Mouse (Mus musculus) hindbrain, embryonic 14.5 days (tissue): ENCODE measurements at regions not wholly inside any gene's neighbourhood (a gene's known extent, or its start where the extent isn't known, plus 50 kb on each side); places are given as distances from the start of the nearest gene placed in this dataset.

Experiments used
- ATAC-seq: fragments of 200-750 bp; cut with Nextera tagmentation; 2 replicates; pipeline ENCODE4 v1.8.0; 2017; ENCODE audit warnings: moderate number of reproducible peaks, mild to moderate bottlenecking, moderate TSS enrichment, moderate library complexity; ENCODE audit not compliant: low FRiP score
- DNase-seq: peaks from one replicate; pipeline ENCODE4 v3.0.0-alpha.2; 2015; ENCODE audit warnings: low spot score
- H3K27ac ChIP-seq: fragments of 300-500 bp; sonication (generic); 2 replicates; pipeline ENCODE4 v1.5.1; 2014; ENCODE audit warnings: mild to moderate bottlenecking, moderate library complexity
- H3K27me3 ChIP-seq: fragments of 300-500 bp; sonication (generic); 2 replicates; pipeline ENCODE4 v1.6.1; 2014; ENCODE audit warnings: mild to moderate bottlenecking, low read length, mixed read lengths; ENCODE audit not compliant: control insufficient read depth, insufficient read depth
- H3K36me3 ChIP-seq: fragments of 300-500 bp; sonication (generic); replicated peaks from 2 replicates; pipeline ENCODE4 v1.6.1; 2014; ENCODE audit not compliant: control insufficient read depth, insufficient read depth
- H3K4me1 ChIP-seq: fragments of 300-500 bp; sonication (generic); replicated peaks from 2 replicates; pipeline ENCODE4 v1.6.1; 2014; ENCODE audit warnings: antibody characterized with exemption, low read length, mixed read lengths; ENCODE audit not compliant: control insufficient read depth, insufficient read depth
- H3K4me2 ChIP-seq: fragments of 300-500 bp; sonication (generic); replicated peaks from 2 replicates; pipeline ENCODE4 v1.6.1; 2014; ENCODE audit warnings: mild to moderate bottlenecking, moderate library complexity
- H3K4me3 ChIP-seq: fragments of 300-500 bp; sonication (generic); replicated peaks from 2 replicates; pipeline ENCODE4 v1.5.1; 2014; ENCODE audit warnings: mild to moderate bottlenecking, low read length
- H3K9ac ChIP-seq: fragments of 300-500 bp; sonication (generic); 2 replicates; pipeline ENCODE4 v1.6.1; 2014
- H3K9me3 ChIP-seq: fragments of 300-500 bp; sonication (generic); 2 replicates; pipeline ENCODE4 v1.6.1; 2016; ENCODE audit warnings: low read length; ENCODE audit not compliant: control insufficient read depth
- WGBS: fragments of 180-500 bp; shearing (Covaris S2); extraction: QIAGEN DNeasy Blood & Tissue Kit; methylation state at CpG from one replicate; pipeline ENCODE4 v1.1.7; 2014; 5-methylcytosine and 5-hydroxymethylcytosine counted together

GRCm38 (mm10) chr16:29833298-29833697, 230.9 kb upstream of the Hes1 start:
- H3K9ac ChIP-seq = no peak overlapping the region
- peaks cover 7% of the 10 kb centered on the region; the same call in 1 of the 2 replicates for H3K4me1 ChIP-seq
- 64% methylated on average over 11 of the region's 11 CpGs for WGBS
- no peak overlapping the region for H3K4me2 ChIP-seq
- ATAC-seq = no peak
- H3K4me3 ChIP-seq = no peak overlapping the region
- no peak for DNase-seq
- H3K36me3 ChIP-seq = no peaks in the 10 kb centered on the region
- no peak overlapping the region for H3K27ac ChIP-seq
- peaks cover 24% of the 10 kb centered on the region; the same call in 1 of the 2 replicates for H3K27me3 ChIP-seq
- no peaks in the 10 kb centered on the region for H3K9me3 ChIP-seq

GRCm38 (mm10) chr16:29833875-29834274, 230.3 kb upstream of the Hes1 start:
- H3K4me2 ChIP-seq = no peak overlapping the region
- DNase-seq = no peak

GRCm38 (mm10) chr16:29834669-29835068, 229.5 kb upstream of the Hes1 start:
- Histone ChIP-seq H3K27ac (no peak overlapping the region), H3K36me3 (no peaks in the 10 kb centered on the region), H3K9ac (no peak overlapping the region), H3K27me3 (peaks cover 25% of the 10 kb centered on the region; the same call in 1 of the 2 replicates), H3K4me2 (no peak overlapping the region), H3K9me3 (no peaks in the 10 kb centered on the region), H3K4me1 (peaks cover 18% of the 10 kb centered on the region), H3K4me3 (no peak overlapping the region)
- 47% methylated on average over 6 of the region's 6 CpGs for WGBS
- DNase-seq (no peak), ATAC-seq (no peak)

More at GRCm38 (mm10) chr16:29833875-29834274, 230.3 kb upstream of the Hes1 start:
- WGBS = 74% methylated on average over 6 of the region's 6 CpGs
- H3K27me3 ChIP-seq = peaks cover 24% of the 10 kb centered on the region; the same call in 1 of the 2 replicates
- H3K9me3 ChIP-seq = no peaks in the 10 kb centered on the region
- peaks cover 10% of the 10 kb centered on the region for H3K4me1 ChIP-seq
- H3K9ac ChIP-seq = no peak overlapping the region
- no peak overlapping the region for H3K27ac ChIP-seq
- H3K36me3 ChIP-seq = no peaks in the 10 kb centered on the region
- ATAC-seq = no peak
- H3K4me3 ChIP-seq = no peak overlapping the region

- Histone ChIP-seq H3K27me3 (peaks cover 43% of the 10 kb centered on the region), H3K36me3 (no peaks in the 10 kb centered on the region), H3K9me3 (no peaks in the 10 kb centered on the region), H3K4me3 (peak overlapping the region; percentile 15), H3K9ac (peak overlapping the region; percentile 28; the same call in 1 of the 2 replicates), H3K27ac (no peak overlapping the region), H3K4me1 (peaks cover 21% of the 10 kb centered on the region), H3K4me2 (peak overlapping the region; percentile 51)
- 4% methylated on average over 14 of the region's 14 CpGs for WGBS
- peak; percentile 68 for DNase-seq
- peak; percentile 66; the same call in 1 of the 2 replicates for ATAC-seq
Measured at GRCm38 (mm10) chr16:29837025-29837629, 227.1 kb upstream of the Hes1 start.

GRCm38 (mm10) chr16:29837874-29838273, 226.3 kb upstream of the Hes1 start:
- 21% methylated on average over 5 of the region's 5 CpGs for WGBS
- H3K27me3 ChIP-seq = peaks cover 51% of the 10 kb centered on the region
- no peaks in the 10 kb centered on the region for H3K36me3 ChIP-seq
- peak overlapping the region; percentile 51; the same call in 1 of the 2 replicates for H3K4me2 ChIP-seq
- H3K4me1 ChIP-seq = peaks cover 21% of the 10 kb centered on the region
- DNase-seq (no peak), ATAC-seq (no peak)
- H3K9me3 ChIP-seq = no peaks in the 10 kb centered on the region
- H3K27ac ChIP-seq = no peak overlapping the region
- no peak overlapping the region for H3K4me3 ChIP-seq
- H3K9ac ChIP-seq = no peak overlapping the region

- Histone ChIP-seq H3K36me3 (no peaks in the 10 kb centered on the region), H3K4me2 (peak overlapping the region; percentile 49), H3K27ac (peak overlapping the region; percentile 41; the same call in 1 of the 2 replicates), H3K9ac (peak overlapping the region; percentile 52), H3K4me1 (peaks cover 21% of the 10 kb centered on the region), H3K27me3 (peaks cover 56% of the 10 kb centered on the region), H3K4me3 (peak overlapping the region; percentile 19), H3K9me3 (no peaks in the 10 kb centered on the region)
- WGBS = 5% methylated on average over 28 of the region's 28 CpGs
- peak; percentile 70; the same call in 1 of the 2 replicates for ATAC-seq
- DNase-seq = peak; percentile 68
Measured at GRCm38 (mm10) chr16:29838981-29839661, 225.1 kb upstream of the Hes1 start.

- Histone ChIP-seq H3K9me3 (no peaks in the 10 kb centered on the region), H3K4me2 (peak overlapping the region; percentile 49), H3K36me3 (no peaks in the 10 kb centered on the region), H3K27me3 (peaks cover 56% of the 10 kb centered on the region), H3K9ac (peak overlapping the region; percentile 52), H3K4me1 (peaks cover 21% of the 10 kb centered on the region), H3K4me3 (peak overlapping the region; percentile 19; the same call in 1 of the 2 replicates), H3K27ac (peak overlapping the region; percentile 41; the same call in 1 of the 2 replicates)
- ATAC-seq (no peak), DNase-seq (no peak)
- WGBS = 22% methylated on average over 6 of the region's 6 CpGs
Measured at GRCm38 (mm10) chr16:29839662-29840001, 224.6 kb upstream of the Hes1 start.

GRCm38 (mm10) chr16:29840412-29840811, 223.8 kb upstream of the Hes1 start:
- H3K36me3 ChIP-seq = no peaks in the 10 kb centered on the region
- peaks cover 23% of the 10 kb centered on the region for H3K4me1 ChIP-seq
- H3K27me3 ChIP-seq = peaks cover 58% of the 10 kb centered on the region
- ATAC-seq (no peak), DNase-seq (no peak)
- H3K4me3 ChIP-seq = no peak overlapping the region
- WGBS = 83% methylated on average over 2 of the region's 2 CpGs
- H3K9me3 ChIP-seq = no peaks in the 10 kb centered on the region
- no peak overlapping the region for H3K4me2 ChIP-seq
- H3K9ac ChIP-seq = no peak overlapping the region
- H3K27ac ChIP-seq = no peak overlapping the region

- Histone ChIP-seq H3K9ac (no peak overlapping the region), H3K27me3 (peaks cover 63% of the 10 kb centered on the region), H3K4me2 (no peak overlapping the region), H3K27ac (no peak overlapping the region), H3K36me3 (no peaks in the 10 kb centered on the region), H3K4me1 (peaks cover 25% of the 10 kb centered on the region), H3K4me3 (no peak overlapping the region), H3K9me3 (no peaks in the 10 kb centered on the region)
- no peak for ATAC-seq
- 63% methylated on average over 4 of the region's 4 CpGs for WGBS
- DNase-seq = no peak
Measured at GRCm38 (mm10) chr16:29841132-29841531, 223.1 kb upstream of the Hes1 start.
